28 mouse cellular contexts compared by ENCODE assay signal in the genomic region with DNA sequence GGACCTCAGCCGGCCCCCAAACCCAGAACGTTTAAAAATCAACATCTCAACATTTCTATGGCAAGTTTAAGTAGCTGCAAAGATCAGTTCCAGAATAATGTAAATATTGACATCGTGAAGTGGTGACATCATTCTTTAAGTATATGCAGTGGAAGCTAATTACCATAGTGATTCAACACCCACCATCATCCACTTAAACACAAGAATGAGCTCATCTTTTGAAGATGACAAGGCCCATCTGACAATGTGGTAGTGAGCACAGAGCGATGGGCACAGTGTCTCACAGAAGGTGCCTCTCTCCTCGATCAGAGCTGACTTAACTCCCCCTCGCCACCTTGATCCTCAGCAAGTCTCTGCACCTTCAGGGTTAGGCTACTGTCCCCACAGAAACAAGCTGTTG. TPM values are rescaled to one million over a fixed set of nuclear protein-coding genes. Genes with fewer than 3 reads are reported as not detected.
A peak's percentile ranks its signal among the peaks of the same experiment; 100 is the strongest.
DNase-seq lines count a peak whose midpoint lies in the region; ATAC-seq and TF ChIP-seq lines count a peak whose summit lies in the region.
"Had no signal": no experiment of that assay in that cellular context is flagged by ENCODE, and none has a peak within 500 bp of the region (broad histone marks: within the 10 kb centered on the region; RNA-seq: fewer than 3 reads in every experiment).

No protein-coding gene starts in this region.

- 0 out of 2 replicates have a peak, but pooled peaks have one; percentile 8 for ATAC-seq in forebrain, embryonic 16.5 days
- ATAC-seq in intestine, embryonic 14.5 days (replicated peaks; ENCODE audit: low FRiP score, low TSS enrichment, low read depth), result 0 out of 2 replicates have a peak, but pooled peaks have one; percentile 28
- ATAC-seq in stomach, embryonic 15.5 days (ENCODE audit: insufficient read depth, low FRiP score, low read depth), result no peak; the same call in 1 of the 2 replicates
- ATAC-seq: activated CD4-positive, CD25-positive, alpha-beta regulatory T cell, adult 4 months; midbrain, embryonic 13.5 days had no signal

- 50% methylated on average over 6 of the region's 6 CpGs for WGBS in forebrain, embryonic 16.5 days
- WGBS in intestine, embryonic 14.5 days, result 55% methylated on average over 6 of the region's 6 CpGs
- 43% methylated on average over 6 of the region's 6 CpGs for WGBS in stomach, embryonic 15.5 days

- H3K27me3 ChIP-seq in forebrain, embryonic 16.5 days (replicated peaks; ENCODE audit: control insufficient read depth, insufficient read depth, low read length), result no peaks in the 10 kb centered on the region
- H3K27me3 ChIP-seq in intestine, embryonic 14.5 days (replicated peaks; ENCODE audit: control insufficient read depth, insufficient read depth, low read length), result no peaks in the 10 kb centered on the region
- no peaks in the 10 kb centered on the region for H3K27me3 ChIP-seq in stomach, embryonic 15.5 days (replicated peaks)
- H3K27me3 ChIP-seq: heart, embryonic 12.5 days; hindbrain, embryonic 13.5 days; limb, embryonic 12.5 days; liver, embryonic 15.5 days; midbrain, embryonic 13.5 days; neural tube, embryonic 13.5 days had no signal

- H3K36me3 ChIP-seq in forebrain, embryonic 16.5 days (ENCODE audit: control insufficient read depth, insufficient read depth), result peaks cover 5% of the 10 kb centered on the region
- peaks cover 45% of the 10 kb centered on the region for H3K36me3 ChIP-seq in intestine, embryonic 14.5 days (ENCODE audit: control insufficient read depth, insufficient read depth, low read length)
- peaks cover 19% of the 10 kb centered on the region for H3K36me3 ChIP-seq in stomach, embryonic 15.5 days
- H3K36me3 ChIP-seq: liver, embryonic 15.5 days had no signal

- H3K4me2 ChIP-seq in forebrain, embryonic 16.5 days (ENCODE audit: low read length), result no peak overlapping the region
- no peak overlapping the region for H3K4me2 ChIP-seq in intestine, embryonic 14.5 days (ENCODE audit: low read length)
- no peak overlapping the region for H3K4me2 ChIP-seq in stomach, embryonic 15.5 days
- H3K4me2 ChIP-seq: heart, embryonic 12.5 days; hindbrain, embryonic 13.5 days; limb, embryonic 12.5 days; liver, embryonic 15.5 days; midbrain, embryonic 13.5 days; neural tube, embryonic 13.5 days had no signal

- no peaks in the 10 kb centered on the region for H3K9me3 ChIP-seq in forebrain, embryonic 16.5 days (ENCODE audit: control insufficient read depth, low read length)
- H3K9me3 ChIP-seq in intestine, embryonic 14.5 days (ENCODE audit: control insufficient read depth, low read length), result no peaks in the 10 kb centered on the region
- H3K9me3 ChIP-seq in stomach, embryonic 15.5 days, result no peaks in the 10 kb centered on the region
- H3K9me3 ChIP-seq: heart, embryonic 12.5 days; hindbrain, embryonic 13.5 days; limb, embryonic 12.5 days; liver, embryonic 15.5 days; midbrain, embryonic 13.5 days; neural tube, embryonic 13.5 days had no signal

- peak overlapping the region; percentile 68 for H3K27ac ChIP-seq in layer of hippocampus, adult 2 months
- H3K27ac ChIP-seq in forebrain, embryonic 16.5 days (ENCODE audit: low read length), result no peak overlapping the region
- peak overlapping the region; percentile 65 for H3K27ac ChIP-seq in intestine, embryonic 14.5 days (ENCODE audit: low read depth)
- peak overlapping the region; percentile 41; the same call in 1 of the 2 replicates for H3K27ac ChIP-seq in stomach, embryonic 15.5 days
- H3K27ac ChIP-seq: heart, adult 2 months; hindbrain, embryonic 13.5 days; kidney, postnatal 0 days; limb, embryonic 12.5 days; liver, embryonic 15.5 days; macrophage; midbrain, embryonic 13.5 days; neural tube, embryonic 13.5 days had no signal

- DNase-seq in layer of hippocampus, adult 2 months (ENCODE audit: low spot score in 2 of 2), result no peak
- no peak for DNase-seq in layer of hippocampus, adult 11-12 months (ENCODE audit: low spot score)
- no peak for DNase-seq in intestine, embryonic 14.5 days (ENCODE audit: low spot score)
- no peak for DNase-seq in cerebellum, adult 18-20 months
- DNase-seq in gastrocnemius, adult 18-20 months (ENCODE audit: low spot score), result no peak
- DNase-seq: adrenal gland, postnatal 10 days; B cell, adult 2 months; cerebellum, adult 11 months; cerebellum, postnatal 14 days; heart, adult 2 months; heart, postnatal 4 days; kidney, adult 2 months; kidney, postnatal 4 days; layer of hippocampus, adult 9-11 months; thymus, adult 2 months; thymus, postnatal 4 days had no signal

- TF ChIP-seq CTCF in layer of hippocampus, adult 2 months (conservative IDR thresholded peaks at IDR 0.05), result no peak

- no peak overlapping the region for H3K9ac ChIP-seq in forebrain, embryonic 16.5 days (replicated peaks; ENCODE audit: low read depth, low read length)
- H3K9ac ChIP-seq in intestine, embryonic 14.5 days (ENCODE audit: low read length), result no peak overlapping the region
- H3K9ac ChIP-seq in stomach, embryonic 15.5 days, result no peak overlapping the region
- H3K9ac ChIP-seq: heart, embryonic 12.5 days; hindbrain, embryonic 13.5 days; limb, embryonic 12.5 days; liver, embryonic 15.5 days; midbrain, embryonic 13.5 days; neural tube, embryonic 13.5 days had no signal

- no peak overlapping the region for H3K4me3 ChIP-seq in layer of hippocampus, adult 2 months
- no peak overlapping the region for H3K4me3 ChIP-seq in forebrain, embryonic 16.5 days (replicated peaks; ENCODE audit: low read length)
- H3K4me3 ChIP-seq in intestine, embryonic 14.5 days (ENCODE audit: low read depth, low read length), result no peak overlapping the region
- H3K4me3 ChIP-seq in stomach, embryonic 15.5 days (replicated peaks), result no peak overlapping the region
- H3K4me3 ChIP-seq: erythroblast, embryonic 14.5 days; heart, adult 2 months; heart, embryonic 12.5 days; hindbrain, embryonic 13.5 days; limb, embryonic 12.5 days; liver, embryonic 15.5 days; midbrain, embryonic 13.5 days; neural tube, embryonic 13.5 days had no signal

- peaks cover 3% of the 10 kb centered on the region; the same call in 1 of the 2 replicates for H3K4me1 ChIP-seq in forebrain, embryonic 16.5 days (replicated peaks; ENCODE audit: control insufficient read depth, insufficient read depth, low read length)
- H3K4me1 ChIP-seq in intestine, embryonic 14.5 days (replicated peaks; ENCODE audit: control insufficient read depth, insufficient read depth, low read length), result peaks cover 26% of the 10 kb centered on the region; the same call in 1 of the 2 replicates
- peaks cover 22% of the 10 kb centered on the region; the same call in 1 of the 2 replicates for H3K4me1 ChIP-seq in stomach, embryonic 15.5 days
- H3K4me1 ChIP-seq: liver, embryonic 15.5 days had no signal

RNA-seq across cellular contexts. Expression of a gene that starts 19.0 kb away (rescaled TPM):
- 10 to 100 TPM; 28.6 to 29.4 TPM for total RNA-seq in layer of hippocampus, adult 2 months (2021)
- 94.0 and 101 TPM in 2 replicates for polyA plus RNA-seq in forebrain, embryonic 16.5 days (2015; fragmentation: Nextera tagmentation; extraction: Ambion mirVana)
- polyA plus RNA-seq in intestine, embryonic 14.5 days (2014; fragmentation: Nextera tagmentation; extraction: Ambion mirVana), result 117 and 119 TPM in 2 replicates
- polyA plus RNA-seq in stomach, embryonic 15.5 days (2015; fragmentation: Nextera tagmentation; extraction: Ambion mirVana), result 92.5 and 96.5 TPM in 2 replicates
- 10 to 100 TPM; 32.5 to 41.9 TPM for total RNA-seq in gastrocnemius, adult 18-20 months (2021)

RNA-seq across cellular contexts. Expression of a gene that starts 26.8 kb away (rescaled TPM):
- total RNA-seq in layer of hippocampus, adult 2 months (2021), result 10 to 100 TPM; 11.6 to 12.2 TPM
- polyA plus RNA-seq in forebrain, embryonic 16.5 days (2015; fragmentation: Nextera tagmentation; extraction: Ambion mirVana), result 14.5 and 15.6 TPM in 2 replicates
- polyA plus RNA-seq in intestine, embryonic 14.5 days (2014; fragmentation: Nextera tagmentation; extraction: Ambion mirVana), result 45.8 and 51.4 TPM in 2 replicates
- polyA plus RNA-seq in stomach, embryonic 15.5 days (2015; fragmentation: Nextera tagmentation; extraction: Ambion mirVana), result 35.1 and 37.9 TPM in 2 replicates
- 10 to 100 TPM; 37.4 to 48.7 TPM for total RNA-seq in gastrocnemius, adult 18-20 months (2021)
